Mouse (Mus musculus): ENCODE results near the gene Hspa2.
"Not testable (repeated sequence)": the region's sequence is repeated elsewhere in the genome, so short reads cannot be mapped to it uniquely, and the experiment has no call there.

Gene Hspa2

DNA sequence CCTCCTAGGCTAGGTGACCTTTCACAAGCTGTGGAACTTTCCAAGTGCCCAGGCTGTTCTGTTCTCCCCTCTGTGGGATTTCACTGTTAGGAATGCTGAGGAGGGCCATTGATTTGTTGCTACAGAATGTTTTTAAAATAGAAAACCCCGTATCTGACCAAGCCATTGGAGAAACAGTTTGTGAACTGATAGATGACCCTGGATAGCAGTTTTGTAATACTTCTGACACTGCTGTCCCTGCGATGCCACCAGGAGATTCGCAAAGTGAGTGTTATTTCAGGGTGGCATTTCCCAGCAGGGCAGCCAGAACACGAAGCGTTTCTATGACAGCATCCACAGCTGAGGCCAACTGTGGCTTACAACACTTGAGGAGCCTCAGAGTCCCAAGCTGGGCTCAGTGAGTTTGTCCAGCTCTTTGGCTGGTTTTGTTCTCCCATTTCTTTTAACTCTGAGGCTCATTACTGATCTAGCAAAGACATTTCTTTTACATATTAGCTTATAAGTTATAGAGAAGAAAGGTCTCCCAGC is 27.0 kb downstream of the Hspa2 start:
- no peak for DNase-seq (ENCODE audit: extremely low read depth, insufficient read length, low spot score)

DNA sequence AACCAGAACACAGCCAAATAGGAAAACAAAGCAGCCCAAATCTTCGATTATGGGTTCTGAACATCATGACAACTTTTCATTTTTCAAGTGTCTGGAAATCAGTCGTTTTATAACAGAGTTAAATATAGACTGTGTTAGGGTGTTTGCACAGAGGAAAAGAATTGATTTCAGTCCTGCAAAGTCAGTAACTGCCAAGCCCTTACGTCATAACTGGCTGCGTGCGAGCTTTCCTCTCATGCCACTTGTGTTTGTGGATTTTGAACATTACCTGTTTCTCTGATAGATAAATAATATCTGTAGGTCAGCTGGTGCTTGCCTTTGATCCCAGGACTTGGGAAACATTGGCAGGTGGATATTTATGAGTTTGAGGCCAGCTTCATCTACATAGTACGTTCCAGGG is 27.5 kb downstream of the Hspa2 start:
- DNase-seq (ENCODE audit: extremely low read depth, insufficient read length, low spot score), result no peak

DNA sequence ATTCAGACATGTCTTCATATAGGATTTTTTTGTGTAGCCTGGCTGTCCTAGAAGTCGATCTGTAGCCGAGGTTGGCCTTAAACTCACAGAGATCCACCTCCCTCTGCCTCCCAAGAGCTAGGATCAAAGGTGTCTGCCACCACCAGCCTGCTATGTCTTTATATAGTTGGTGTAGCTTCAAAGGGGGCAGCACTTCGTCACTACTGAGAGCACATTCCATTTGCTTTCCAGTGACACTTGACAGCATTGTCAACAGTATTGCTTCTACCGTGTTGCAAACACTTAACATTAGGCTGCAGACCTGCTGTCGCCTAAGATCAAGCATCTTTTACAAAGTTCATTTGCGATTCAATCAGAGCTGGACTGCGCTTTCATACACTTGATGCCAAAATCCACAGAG is 30.1 kb downstream of the Hspa2 start:
- no peak for DNase-seq (ENCODE audit: extremely low read depth, insufficient read length, low spot score)

DNA sequence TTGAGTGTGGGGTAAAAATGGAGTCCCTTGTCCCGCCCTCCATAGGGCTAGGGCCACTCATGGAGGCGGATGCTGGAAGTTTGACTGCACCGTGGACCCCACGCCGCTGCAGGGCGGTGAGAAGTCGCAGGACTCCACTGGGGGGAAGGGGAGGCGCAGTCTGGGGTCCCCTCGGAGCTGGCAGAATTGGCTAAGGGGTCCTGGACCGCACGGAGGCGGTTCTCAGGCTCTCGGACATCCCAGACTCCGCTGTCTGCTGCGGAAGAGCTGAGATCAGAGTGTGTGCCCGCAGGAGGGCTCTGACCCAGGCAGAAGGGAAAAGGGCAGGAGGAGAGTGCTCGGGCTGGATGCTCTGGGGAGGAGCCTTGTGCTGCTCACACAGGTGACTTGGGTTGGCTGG is 31.1 kb downstream of the Hspa2 start:
- no peak for DNase-seq (ENCODE audit: extremely low read depth, insufficient read length, low spot score)

DNA sequence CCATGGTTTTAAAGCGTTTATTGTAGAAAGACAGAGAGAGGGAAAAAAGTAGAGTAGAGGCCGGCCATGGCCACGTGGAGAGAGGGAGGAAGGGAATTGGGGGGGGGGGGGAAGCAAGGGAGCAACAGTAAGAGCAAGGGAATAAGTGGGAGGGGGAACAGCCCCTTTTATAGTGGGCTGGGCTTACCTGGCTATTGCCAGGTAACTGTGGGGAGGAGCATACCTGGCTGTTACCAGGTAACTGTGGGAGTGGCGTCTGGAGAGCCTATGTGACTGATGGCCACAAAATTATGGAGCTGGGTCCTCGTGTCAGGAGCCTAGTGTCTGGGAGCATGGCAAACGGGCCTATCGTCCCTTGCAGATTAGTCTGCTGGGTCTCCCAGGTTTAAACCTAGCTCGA is 31.6 kb downstream of the Hspa2 start:
- no peak for DNase-seq (ENCODE audit: extremely low read depth, insufficient read length, low spot score)

DNA sequence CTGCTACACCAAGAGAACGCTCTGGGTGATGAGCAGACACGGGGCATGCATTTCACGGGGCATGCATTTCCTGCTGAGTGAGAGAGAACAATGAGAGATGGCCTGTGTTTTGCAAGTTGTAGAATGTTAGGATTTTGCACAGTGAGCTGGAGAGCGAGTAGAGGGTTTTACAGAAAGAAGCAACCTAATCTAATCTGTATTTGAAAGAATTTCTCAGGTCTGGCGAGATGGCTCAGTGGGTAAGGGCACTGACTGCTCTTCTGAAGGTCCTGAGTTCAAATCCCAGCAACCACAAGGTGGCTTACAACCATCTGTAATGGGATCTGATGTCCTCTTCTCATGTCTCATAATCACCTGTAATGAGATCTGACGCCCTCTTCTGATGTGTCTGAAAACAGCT is 39.5 kb downstream of the Hspa2 start:
- DNase-seq (ENCODE audit: extremely low read depth, insufficient read length, low spot score), result not testable (repeated sequence)

DNA sequence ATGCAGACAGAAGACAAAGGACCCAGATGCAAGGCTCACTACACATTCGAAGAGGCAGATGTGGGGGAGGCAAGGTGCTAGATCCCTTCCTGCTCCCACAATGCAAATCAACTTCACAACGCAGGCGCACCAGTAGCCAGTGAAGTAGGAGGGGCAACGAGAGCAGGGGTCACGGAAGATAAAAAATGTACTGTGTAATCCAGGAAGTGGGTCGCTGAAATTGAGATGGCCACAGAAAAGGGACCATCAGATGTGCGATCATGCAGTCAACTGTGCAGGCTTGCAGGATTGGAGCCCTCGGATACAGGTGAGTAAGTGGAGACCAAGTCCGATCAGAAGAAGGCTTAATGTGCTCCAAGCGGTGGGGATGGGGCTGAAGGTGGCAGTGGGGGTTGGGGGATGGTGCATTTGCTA is 40.4 kb downstream of the Hspa2 start:
- no peak for DNase-seq (ENCODE audit: extremely low read depth, insufficient read length, low spot score)

DNA sequence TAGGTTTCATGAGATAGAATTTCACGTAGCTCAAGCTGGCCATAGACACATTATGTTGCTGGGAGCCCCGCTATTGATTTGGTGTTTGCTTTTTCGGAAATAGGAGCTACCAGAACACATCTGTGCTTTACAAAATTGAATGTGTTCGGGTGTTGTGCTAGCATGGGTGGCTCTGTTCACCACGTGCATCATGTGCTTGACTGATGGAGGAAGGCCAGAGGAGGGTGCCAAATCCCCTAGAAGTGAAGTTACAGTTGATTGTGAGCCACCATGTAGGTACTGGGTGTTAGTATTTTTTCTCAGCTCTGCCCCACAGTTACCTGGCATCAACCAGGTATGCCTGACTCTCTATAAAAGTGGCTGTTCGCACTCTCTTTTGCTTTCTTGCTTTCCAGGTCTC is 40.9 kb downstream of the Hspa2 start:
- DNase-seq (ENCODE audit: extremely low read depth, insufficient read length, low spot score), result no peak

DNA sequence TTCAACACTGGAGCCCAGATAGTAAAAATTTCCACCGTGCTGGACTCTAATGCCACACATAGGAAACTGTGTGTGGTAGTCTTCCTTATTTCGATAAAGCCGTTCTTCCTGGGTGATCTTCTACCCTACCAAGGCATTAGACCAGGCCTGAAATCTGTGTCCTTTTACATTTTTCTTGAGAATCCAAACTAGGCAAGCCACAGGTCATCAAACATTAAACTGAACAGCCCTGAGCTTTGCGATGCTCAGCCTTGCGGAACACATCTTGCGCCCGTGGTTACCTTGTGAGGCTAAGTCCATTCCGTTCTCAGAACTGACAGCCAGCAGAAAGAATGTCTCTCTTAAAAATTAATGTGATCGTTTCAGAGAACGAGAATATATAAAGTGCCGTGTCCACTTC is 42.2 kb downstream of the Hspa2 start:
- DNase-seq (ENCODE audit: extremely low read depth, insufficient read length, low spot score), result no peak

DNA sequence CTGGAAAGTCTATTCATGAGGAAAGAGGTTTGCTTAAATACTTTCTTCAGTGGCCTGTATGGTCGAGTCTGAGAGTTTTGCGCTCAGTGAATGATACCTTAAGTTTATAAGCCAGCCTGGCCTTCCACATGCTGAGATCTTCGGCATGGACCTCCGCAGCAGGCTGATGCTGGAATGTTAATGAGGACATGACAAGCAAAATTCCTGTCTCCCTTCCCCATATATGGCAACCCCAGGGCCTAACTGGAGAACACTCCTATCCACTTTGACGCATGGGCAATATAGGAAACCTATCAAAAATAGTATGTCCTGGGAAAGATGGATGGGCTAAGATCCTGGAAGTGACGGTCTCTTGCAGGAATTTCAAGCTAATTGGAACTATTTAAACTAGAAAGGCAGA is 44.2 kb downstream of the Hspa2 start:
- no peak for DNase-seq (ENCODE audit: extremely low read depth, insufficient read length, low spot score)

DNA sequence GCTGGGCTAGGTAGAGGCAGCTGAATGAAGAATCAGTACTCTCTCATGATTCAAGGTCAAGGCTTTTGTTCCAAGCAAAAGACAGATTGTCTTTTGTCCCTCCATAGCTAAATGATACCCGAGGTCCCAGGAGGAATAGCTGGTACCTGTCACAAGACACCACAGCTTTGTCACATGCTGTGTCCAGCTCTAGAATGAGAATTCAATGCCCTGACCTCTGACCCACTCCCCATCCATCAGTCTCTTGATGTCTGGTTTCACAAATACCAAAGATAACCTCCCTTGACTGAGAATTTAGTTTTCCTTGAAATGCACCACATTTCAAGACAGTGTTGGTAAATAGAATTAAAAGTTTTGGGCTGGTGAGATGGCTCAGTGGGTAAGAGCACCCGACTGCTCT is 48.2 kb downstream of the Hspa2 start:
- no peak for DNase-seq (ENCODE audit: extremely low read depth, insufficient read length, low spot score)

Measured in 3134 (cell line).